Mouse (Mus musculus) testis, adult 2 months (tissue): Measurements from ENCODE around the gene Gm43064.

Experiments used
- CTCF ChIP-seq: fragments of 200-500 bp; IDR thresholded peaks from 2 replicates; pipeline ENCODE4 v1.5.1; 2012; ENCODE audit warnings: low read depth, mild to moderate bottlenecking, inconsistent platforms, low read length, moderate library complexity; ENCODE audit not compliant: control insufficient read depth, insufficient read depth, insufficient replicate concordance
- POLR2A ChIP-seq: fragments of 200-500 bp; IDR thresholded peaks from 2 replicates; pipeline ENCODE4 v1.6.1; 2012; ENCODE audit warnings: low read depth, mild to moderate bottlenecking, inconsistent platforms, low read length, moderate library complexity; ENCODE audit not compliant: control insufficient read depth

- TF ChIP-seq POLR2A (no peak), CTCF (no peak)
These were observed 53.4 kb downstream of the Gm43064 start for GRCm38 (mm10) chr3:103862721-103863220.
